Comparison of ENCODE assay signal across 11 mouse cellular contexts in the genomic region with DNA sequence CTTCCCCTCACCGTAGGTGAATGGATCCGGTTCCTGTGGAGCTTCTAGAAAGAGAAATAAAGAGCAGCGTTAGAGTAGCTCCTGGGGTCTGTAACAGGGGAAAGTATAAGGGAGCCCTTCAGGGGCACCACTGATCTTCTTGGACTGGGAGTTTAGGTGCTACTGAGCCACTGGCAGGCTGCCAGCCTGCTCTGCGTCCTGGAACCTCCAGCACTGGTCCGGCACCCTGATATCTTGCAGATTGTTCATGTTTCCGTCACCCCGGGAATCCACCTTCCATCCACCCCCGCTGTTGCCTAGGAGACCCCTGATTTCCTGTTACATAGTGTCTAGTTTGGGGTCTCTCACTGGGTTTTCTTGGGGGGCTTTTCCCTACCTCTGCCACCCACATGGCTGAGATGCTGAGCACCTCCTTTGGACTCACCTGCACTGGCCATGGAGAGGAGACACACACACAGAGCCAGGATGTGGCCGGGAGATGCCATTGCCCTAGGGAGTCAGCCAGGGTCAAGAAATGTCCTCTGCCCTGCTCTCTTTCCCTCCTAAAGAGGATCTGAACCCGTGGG. TPM values are rescaled to one million over a fixed set of nuclear protein-coding genes. Genes with fewer than 3 reads are reported as not detected.
DNase-seq lines count a peak whose midpoint lies in the region; ATAC-seq and TF ChIP-seq lines count a peak whose summit lies in the region.
"Had no signal": no experiment of that assay in that cellular context is flagged by ENCODE, and none has a peak within 500 bp of the region (broad histone marks: within the 10 kb centered on the region; RNA-seq: fewer than 3 reads in every experiment).

No protein-coding gene starts in this region.

- no peaks in the 10 kb centered on the region for H3K9me3 ChIP-seq in kidney, embryonic 15.5 days (replicated peaks)
- H3K9me3 ChIP-seq in embryonic facial prominence, embryonic 15.5 days (replicated peaks) = no peaks in the 10 kb centered on the region
- H3K9me3 ChIP-seq in liver, embryonic 15.5 days (replicated peaks) = no peaks in the 10 kb centered on the region
- H3K9me3 ChIP-seq: hindbrain, embryonic 12.5 days had no signal

- no peak for DNase-seq in kidney, adult 18-20 months
- DNase-seq in adrenal gland, adult 18-20 months (ENCODE audit: low spot score in 2 of 2) = no peak
- DNase-seq in thymus, adult 2 months = no peak
- DNase-seq in spleen, adult 18-20 months = no peak

- 31% methylated on average over 10 of the region's 10 CpGs for WGBS in kidney, embryonic 15.5 days
- 32% methylated on average over 10 of the region's 10 CpGs for WGBS in embryonic facial prominence, embryonic 15.5 days
- 45% methylated on average over 10 of the region's 10 CpGs for WGBS in liver, embryonic 15.5 days (ENCODE audit: insufficient replicate concordance)
- 82% methylated on average over 10 of the region's 10 CpGs for WGBS in thymus, adult 2 months

- no peak for TF ChIP-seq CTCF in thymus, adult 2 months (IDR thresholded peaks at IDR 0.05; ENCODE audit: borderline replicate concordance, control insufficient read depth, extremely low read depth, insufficient read depth, low read length, poor library complexity)

- H3K27me3 ChIP-seq in kidney, embryonic 15.5 days = peaks cover 54% of the 10 kb centered on the region
- peaks cover 50% of the 10 kb centered on the region for H3K27me3 ChIP-seq in embryonic facial prominence, embryonic 15.5 days
- H3K27me3 ChIP-seq in liver, embryonic 15.5 days = peaks cover 50% of the 10 kb centered on the region
- peaks cover 25% of the 10 kb centered on the region for H3K27me3 ChIP-seq in thymus, adult 2 months (ENCODE audit: control insufficient read depth, insufficient read depth, low read length)

- no peak for ATAC-seq in kidney, embryonic 15.5 days (replicated peaks; ENCODE audit: low FRiP score)
- ATAC-seq in embryonic facial prominence, embryonic 15.5 days (ENCODE audit: insufficient number of reproducible peaks, low FRiP score, low TSS enrichment, low read depth) = no peak
- no peak for ATAC-seq in liver, embryonic 15.5 days (ENCODE audit: insufficient read depth)

- no peak for TF ChIP-seq POLR2A in thymus, adult 2 months (IDR thresholded peaks at IDR 0.05; ENCODE audit: control insufficient read depth, extremely low read depth, insufficient read depth, low read length, poor library complexity)

- H3K36me3 ChIP-seq in kidney, embryonic 15.5 days = no peaks in the 10 kb centered on the region
- no peaks in the 10 kb centered on the region for H3K36me3 ChIP-seq in embryonic facial prominence, embryonic 15.5 days
- no peaks in the 10 kb centered on the region for H3K36me3 ChIP-seq in liver, embryonic 15.5 days (replicated peaks)
- no peaks in the 10 kb centered on the region for H3K36me3 ChIP-seq in thymus, adult 2 months (ENCODE audit: control insufficient read depth, insufficient read depth, low read length)
- H3K36me3 ChIP-seq: hindbrain, embryonic 12.5 days had no signal

- no peak overlapping the region for H3K4me3 ChIP-seq in kidney, embryonic 15.5 days (replicated peaks)
- H3K4me3 ChIP-seq in brown adipose tissue, adult 24 weeks (ENCODE audit: insufficient read depth, low read depth, low read length) = peak overlapping the region; percentile 65
- H3K4me3 ChIP-seq in embryonic facial prominence, embryonic 15.5 days (replicated peaks) = no peak overlapping the region
- H3K4me3 ChIP-seq in liver, embryonic 15.5 days (replicated peaks) = no peak overlapping the region
- no peak overlapping the region for H3K4me3 ChIP-seq in thymus, adult 2 months (ENCODE audit: control insufficient read depth, insufficient read depth, low read length)
- H3K4me3 ChIP-seq: hindbrain, embryonic 12.5 days had no signal

- no peak overlapping the region for H3K27ac ChIP-seq in kidney, embryonic 15.5 days
- peak overlapping the region; percentile 89 for H3K27ac ChIP-seq in brown adipose tissue, adult 24 weeks (replicated peaks; ENCODE audit: low read depth, low read length)
- 0 out of 2 replicates have a peak overlapping the region, but pooled peaks have one; percentile 12 for H3K27ac ChIP-seq in embryonic facial prominence, embryonic 15.5 days (replicated peaks)
- H3K27ac ChIP-seq in liver, embryonic 15.5 days (replicated peaks) = no peak overlapping the region; the same call in 1 of the 2 replicates
- no peak overlapping the region for H3K27ac ChIP-seq in thymus, adult 2 months (ENCODE audit: control insufficient read depth, insufficient read depth, low read length)
- H3K27ac ChIP-seq: hindbrain, embryonic 12.5 days had no signal

- no peak overlapping the region for H3K9ac ChIP-seq in kidney, embryonic 15.5 days
- H3K9ac ChIP-seq in embryonic facial prominence, embryonic 15.5 days = no peak overlapping the region
- H3K9ac ChIP-seq in liver, embryonic 15.5 days = no peak overlapping the region
- H3K9ac ChIP-seq: hindbrain, embryonic 12.5 days had no signal

- H3K4me2 ChIP-seq in kidney, embryonic 15.5 days = peak overlapping the region; percentile 52; the same call in 1 of the 2 replicates
- peak overlapping the region; percentile 45 for H3K4me2 ChIP-seq in embryonic facial prominence, embryonic 15.5 days (replicated peaks)
- peak overlapping the region; percentile 41 for H3K4me2 ChIP-seq in liver, embryonic 15.5 days

- peaks cover 70% of the 10 kb centered on the region for H3K4me1 ChIP-seq in kidney, embryonic 15.5 days
- H3K4me1 ChIP-seq in brown adipose tissue, adult 24 weeks (ENCODE audit: control insufficient read depth, insufficient read depth, insufficient read length, low read length) = 0 out of 2 replicates have a peak, but pooled peaks cover 2% of the 10 kb centered on the region
- peaks cover 58% of the 10 kb centered on the region for H3K4me1 ChIP-seq in embryonic facial prominence, embryonic 15.5 days
- H3K4me1 ChIP-seq in liver, embryonic 15.5 days (replicated peaks) = peaks cover 35% of the 10 kb centered on the region
- peaks cover 14% of the 10 kb centered on the region; the same call in 1 of the 2 replicates for H3K4me1 ChIP-seq in thymus, adult 2 months (replicated peaks; ENCODE audit: control insufficient read depth, insufficient read depth, low read length)

RNA-seq across cellular contexts. Expression of a gene that starts 2.7 kb away (rescaled TPM):
- polyA plus RNA-seq in kidney, embryonic 15.5 days (2015; fragmentation: Nextera tagmentation; extraction: Ambion mirVana) = 8.2 and 11.2 TPM in 2 replicates
- polyA plus RNA-seq in brown adipose tissue, adult 24 weeks (2012; ENCODE audit: insufficient read depth, insufficient read length, missing spikeins) = 1.9 and 2.3 TPM in 2 replicates
- 10.6 and 12.3 TPM in 2 replicates for polyA plus RNA-seq in embryonic facial prominence, embryonic 15.5 days (2015; fragmentation: Nextera tagmentation; extraction: Ambion mirVana)
- 0.17 and 0.26 TPM in 2 replicates for polyA plus RNA-seq in liver, embryonic 15.5 days (2015; fragmentation: Nextera tagmentation; extraction: Ambion mirVana)
- 1 to 10 TPM; 1.9 to 2.3 TPM for total RNA-seq in adrenal gland, adult 18-20 months (2021)
- 1.4 and 2.2 TPM in 2 replicates for polyA plus RNA-seq in thymus, adult 2 months (2012; rRNA removed)
- total RNA-seq: megakaryocyte-erythroid progenitor cell, adult 5-6 weeks had no signal

RNA-seq across cellular contexts. Expression of a gene that starts 3.0 kb away (rescaled TPM):
- 50.8 and 57.9 TPM in 2 replicates for polyA plus RNA-seq in kidney, embryonic 15.5 days (2015; fragmentation: Nextera tagmentation; extraction: Ambion mirVana)
- polyA plus RNA-seq in brown adipose tissue, adult 24 weeks (2012; ENCODE audit: insufficient read depth, insufficient read length, missing spikeins) = 346 TPM in 2 replicates
- 115 and 119 TPM in 2 replicates for polyA plus RNA-seq in embryonic facial prominence, embryonic 15.5 days (2015; fragmentation: Nextera tagmentation; extraction: Ambion mirVana)
- polyA plus RNA-seq in liver, embryonic 15.5 days (2015; fragmentation: Nextera tagmentation; extraction: Ambion mirVana) = 88.6 and 99.1 TPM in 2 replicates
- total RNA-seq in adrenal gland, adult 18-20 months (2021) = 100 to 1,000 TPM; 193 to 280 TPM
- 46.4 and 107 TPM in 2 replicates for polyA plus RNA-seq in thymus, adult 2 months (2012; rRNA removed)
- total RNA-seq: megakaryocyte-erythroid progenitor cell, adult 5-6 weeks; neutrophil, adult 5-6 weeks had no signal

RNA-seq across cellular contexts. Expression of a gene that starts 5.2 kb away (rescaled TPM):
- polyA plus RNA-seq in kidney, embryonic 15.5 days (2015; fragmentation: Nextera tagmentation; extraction: Ambion mirVana) = 0.34 and 0.44 TPM in 2 replicates
- 3.0 and 3.2 TPM in 2 replicates for polyA plus RNA-seq in brown adipose tissue, adult 24 weeks (2012; ENCODE audit: insufficient read depth, insufficient read length, missing spikeins)
- 1.7 and 2.1 TPM in 2 replicates for polyA plus RNA-seq in embryonic facial prominence, embryonic 15.5 days (2015; fragmentation: Nextera tagmentation; extraction: Ambion mirVana)
- 0.03 TPM in 1 of 2 replicates, not detected in the other for polyA plus RNA-seq in liver, embryonic 15.5 days (2015; fragmentation: Nextera tagmentation; extraction: Ambion mirVana)
- total RNA-seq in adrenal gland, adult 18-20 months (2021) = 1 to 10 TPM; 3.0 to 8.1 TPM
- polyA plus RNA-seq in thymus, adult 2 months (2012; rRNA removed) = 1.1 and 1.8 TPM in 2 replicates
- total RNA-seq: megakaryocyte-erythroid progenitor cell, adult 5-6 weeks had no signal

RNA-seq across cellular contexts. Expression of a gene that starts 11.7 kb away (rescaled TPM):
- polyA plus RNA-seq in kidney, embryonic 15.5 days (2015; fragmentation: Nextera tagmentation; extraction: Ambion mirVana) = 30.6 and 35.0 TPM in 2 replicates
- polyA plus RNA-seq in brown adipose tissue, adult 24 weeks (2012; ENCODE audit: insufficient read depth, insufficient read length, missing spikeins) = 26.7 and 30.8 TPM in 2 replicates
- 43.8 and 46.2 TPM in 2 replicates for polyA plus RNA-seq in embryonic facial prominence, embryonic 15.5 days (2015; fragmentation: Nextera tagmentation; extraction: Ambion mirVana)
- polyA plus RNA-seq in liver, embryonic 15.5 days (2015; fragmentation: Nextera tagmentation; extraction: Ambion mirVana) = 19.8 and 22.4 TPM in 2 replicates
- total RNA-seq in adrenal gland, adult 18-20 months (2021) = 10 to 100 TPM; 45.1 to 82.7 TPM
- polyA plus RNA-seq in thymus, adult 2 months (2012; rRNA removed) = 247 and 283 TPM in 2 replicates

RNA-seq across cellular contexts. Expression of a gene that starts 22.5 kb away (rescaled TPM):
- 14.3 and 14.8 TPM in 2 replicates for polyA plus RNA-seq in kidney, embryonic 15.5 days (2015; fragmentation: Nextera tagmentation; extraction: Ambion mirVana)
- polyA plus RNA-seq in brown adipose tissue, adult 24 weeks (2012; ENCODE audit: insufficient read depth, insufficient read length, missing spikeins) = not detected in 2 replicates
- polyA plus RNA-seq in embryonic facial prominence, embryonic 15.5 days (2015; fragmentation: Nextera tagmentation; extraction: Ambion mirVana) = 108 and 127 TPM in 2 replicates
- polyA plus RNA-seq in liver, embryonic 15.5 days (2015; fragmentation: Nextera tagmentation; extraction: Ambion mirVana) = 0.35 and 0.92 TPM in 2 replicates
- 1 to 10 TPM; 1.4 to 4.4 TPM for total RNA-seq in adrenal gland, adult 18-20 months (2021)
- 23.5 and 34.7 TPM in 2 replicates for polyA plus RNA-seq in thymus, adult 2 months (2012; rRNA removed)
- total RNA-seq: megakaryocyte-erythroid progenitor cell, adult 5-6 weeks; neutrophil, adult 5-6 weeks had no signal

Comparison
In these comparisons a context has a peak if more than half of its experiments do, and no peak if none do; other contexts are left out.
1. H3K27ac ChIP-seq: peak in brown adipose tissue, adult 24 weeks (single experiment) and embryonic facial prominence, embryonic 15.5 days (single experiment); none in kidney, embryonic 15.5 days (single experiment), liver, embryonic 15.5 days (single experiment) and thymus, adult 2 months (single experiment).
2. Peak in every context shown above with its lines, with median percentiles within 50 percentile points of each other: H3K4me2 ChIP-seq.